Mouse (Mus musculus): ENCODE data around the gene Itgbl1.

DNA sequence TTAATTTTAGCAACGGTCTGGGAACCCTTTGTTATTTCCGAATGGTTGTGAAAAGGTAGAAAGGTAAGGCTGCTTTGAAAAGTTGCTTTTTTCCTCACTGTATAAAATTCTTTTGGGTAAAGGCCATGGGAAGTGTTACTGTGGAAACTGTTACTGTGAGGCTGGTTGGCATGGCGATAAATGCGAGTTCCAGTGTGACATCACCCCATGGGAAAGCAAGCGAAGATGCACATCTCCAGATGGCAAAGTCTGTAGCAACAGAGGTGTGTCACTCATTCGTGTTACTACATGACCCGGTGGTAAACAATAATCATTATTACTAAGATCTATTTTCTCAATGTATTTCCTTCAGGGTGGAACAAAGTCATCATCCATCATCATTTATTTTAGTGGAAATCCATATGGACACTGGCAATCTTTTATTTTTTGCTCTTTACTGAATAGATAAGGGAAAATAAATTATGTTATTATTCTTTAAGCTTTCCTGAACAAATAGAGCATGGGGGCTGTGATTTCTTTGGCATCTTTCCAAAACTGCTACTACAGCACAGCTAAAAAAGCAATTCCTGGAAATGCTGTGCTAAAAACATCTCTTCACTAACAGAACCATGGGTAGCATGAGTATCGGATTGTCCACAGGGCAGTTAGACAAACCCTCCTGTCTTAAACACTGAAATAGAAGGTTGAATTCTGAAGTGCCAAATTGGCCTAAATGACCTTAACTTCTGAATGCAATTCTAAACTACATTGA lies 184.1 kb downstream of the Itgbl1 start:
- TF ChIP-seq CTCF (conservative IDR thresholded peaks at IDR 0.05; ENCODE audit: low read length) (no peak), NANOG (IDR thresholded peaks at IDR 0.05; ENCODE audit: borderline replicate concordance, low read length) (no peak), POU5F1 (IDR thresholded peaks at IDR 0.05; ENCODE audit: borderline replicate concordance, low read length) (no peak)
